Mouse (Mus musculus) embryonic facial prominence, embryonic 14.5 days (tissue): ENCODE data around the gene Pde11a. TPM values are rescaled to one million over a fixed set of nuclear protein-coding genes. Genes with fewer than 3 reads are reported as not detected.

ENCODE experiments used
- ATAC-seq: fragments of 200-750 bp; cut with Nextera tagmentation; 2 replicates; pipeline ENCODE4 v1.8.0; 2017; ENCODE audit warnings: low read depth, moderate number of reproducible peaks, moderate TSS enrichment
- DNase-seq: peaks from one replicate; pipeline ENCODE4 v3.0.0-alpha.2; 2015; ENCODE audit warnings: low spot score
- H3K27ac ChIP-seq: fragments of 300-500 bp; sonication (generic); replicated peaks from 2 replicates; pipeline ENCODE4 v1.5.1; 2014; ENCODE audit warnings: low read depth, mild to moderate bottlenecking, low read length, moderate library complexity
- H3K27me3 ChIP-seq: fragments of 300-500 bp; sonication (generic); replicated peaks from 2 replicates; pipeline ENCODE4 v1.6.1; 2014; ENCODE audit warnings: low read length; ENCODE audit not compliant: control insufficient read depth, insufficient read depth
- H3K36me3 ChIP-seq: fragments of 300-500 bp; sonication (generic); 2 replicates; pipeline ENCODE4 v1.6.1; 2014; ENCODE audit warnings: low read length, mixed read lengths; ENCODE audit not compliant: control insufficient read depth, insufficient read depth
- H3K4me1 ChIP-seq: fragments of 300-500 bp; sonication (generic); 2 replicates; pipeline ENCODE4 v1.6.1; 2014; ENCODE audit warnings: antibody characterized with exemption, low read length; ENCODE audit not compliant: control insufficient read depth, insufficient read depth
- H3K4me2 ChIP-seq: fragments of 300-500 bp; sonication (generic); 2 replicates; pipeline ENCODE4 v1.6.1; 2014; ENCODE audit warnings: low read depth, mild to moderate bottlenecking, low read length, moderate library complexity, mixed read lengths
- H3K4me3 ChIP-seq: fragments of 300-500 bp; sonication (generic); 2 replicates; pipeline ENCODE4 v1.5.1; 2014; ENCODE audit warnings: low read depth, mild to moderate bottlenecking, low read length
- H3K9ac ChIP-seq: fragments of 300-500 bp; sonication (generic); 2 replicates; pipeline ENCODE4 v1.6.1; 2014; ENCODE audit warnings: low read depth, mild to moderate bottlenecking, low read length, moderate library complexity, mixed read lengths
- H3K9me3 ChIP-seq: fragments of 300-500 bp; sonication (generic); 2 replicates; pipeline ENCODE4 v1.6.1; 2016; ENCODE audit warnings: low read length; ENCODE audit not compliant: control insufficient read depth
- WGBS: fragments of 180-500 bp; shearing (Covaris S2); extraction: QIAGEN DNeasy Blood & Tissue Kit; methylation state at CpG from one replicate; pipeline ENCODE4 v1.1.7; 2014; 5-methylcytosine and 5-hydroxymethylcytosine counted together
- polyA plus RNA-seq: library from polyadenylated mRNA; unstranded; fragments of >200 nt; fragmentation: Nextera tagmentation; extraction: Ambion mirVana; gene quantifications from 2 replicates; pipeline ENCODE4 v1.2.1, GENCODE M21; 2014

Pde11a gene
- polyA plus RNA-seq, 1 experiment from 2014 or later: 0.21 TPM

DNA sequence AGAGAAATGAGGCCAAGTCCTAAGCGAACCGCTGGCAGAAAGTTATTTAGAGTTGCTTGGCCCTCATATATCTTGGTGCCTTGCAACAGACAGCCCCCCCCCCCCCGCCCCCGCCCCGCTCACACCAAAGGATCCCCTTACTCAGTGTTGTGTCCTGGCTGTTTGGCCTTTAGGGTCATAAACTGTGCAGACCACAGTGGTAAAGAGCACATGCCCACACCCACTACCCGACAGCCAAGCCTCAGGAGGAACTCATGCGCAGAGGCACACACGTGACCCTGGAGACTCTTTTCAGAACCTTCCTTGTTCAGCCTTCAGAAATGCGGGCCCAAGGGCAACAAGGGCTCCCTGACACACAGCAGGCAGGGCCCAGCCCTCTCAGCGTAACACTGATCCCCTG, 90.3 kb downstream of the Pde11a start:
- DNase-seq (no peak), ATAC-seq (no peak)
- Histone ChIP-seq H3K27ac (no peak overlapping the region), H3K4me1 (no peaks in the 10 kb centered on the region), H3K9me3 (no peaks in the 10 kb centered on the region), H3K4me2 (no peak overlapping the region), H3K27me3 (no peaks in the 10 kb centered on the region), H3K36me3 (no peaks in the 10 kb centered on the region), H3K4me3 (no peak overlapping the region), H3K9ac (no peak overlapping the region)
- WGBS: 72% methylated on average over 10 of the region's 10 CpGs

DNA sequence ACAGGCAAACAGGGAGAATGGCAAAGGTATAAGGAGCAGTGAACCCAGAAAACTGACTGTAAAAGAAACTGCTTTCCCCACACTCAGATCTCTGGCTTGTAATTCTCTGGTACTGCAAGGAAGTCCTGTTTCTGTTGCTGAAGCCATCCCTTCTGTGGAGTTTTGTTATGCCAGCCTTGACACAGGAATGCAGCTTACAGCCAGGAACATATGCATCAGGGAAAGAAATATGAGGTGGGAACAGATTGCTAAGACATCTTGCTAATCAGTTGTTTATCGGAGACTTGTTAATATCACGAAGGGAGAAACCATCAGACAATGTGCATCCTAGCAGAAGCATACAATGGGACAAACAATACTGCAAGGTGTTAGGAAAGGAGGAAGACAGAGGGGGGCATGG, 99.4 kb downstream of the Pde11a start:
- Histone ChIP-seq H3K36me3 (no peaks in the 10 kb centered on the region), H3K4me3 (no peak overlapping the region), H3K9ac (no peak overlapping the region), H3K4me1 (no peaks in the 10 kb centered on the region), H3K27ac (no peak overlapping the region), H3K4me2 (no peak overlapping the region), H3K27me3 (no peaks in the 10 kb centered on the region), H3K9me3 (no peaks in the 10 kb centered on the region)
- DNase-seq (no peak), ATAC-seq (no peak)
- 83% methylated on average over 2 of the region's 2 CpGs for WGBS

DNA sequence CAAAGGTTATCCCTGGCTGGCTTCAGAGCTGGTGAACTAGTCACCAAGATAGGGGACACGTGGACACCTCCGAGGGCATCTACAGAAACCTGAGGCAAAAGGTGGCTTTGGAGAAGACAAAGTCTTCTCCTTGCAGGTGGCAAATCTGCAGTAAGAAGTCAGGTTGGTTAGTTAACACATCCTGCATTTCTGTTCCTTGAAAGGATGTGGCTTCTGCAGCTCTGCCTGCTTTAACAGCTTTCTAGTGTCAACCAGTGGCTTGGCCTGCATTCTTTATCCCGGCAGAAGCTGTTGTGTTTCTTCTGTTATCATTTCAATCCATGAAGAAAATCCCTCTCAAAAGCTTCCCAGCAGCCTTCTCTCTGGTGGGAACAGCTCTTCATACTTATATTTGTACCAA, 100.1 kb downstream of the Pde11a start:
- Histone ChIP-seq H3K4me1 (no peaks in the 10 kb centered on the region), H3K27me3 (no peaks in the 10 kb centered on the region), H3K4me3 (no peak overlapping the region), H3K4me2 (no peak overlapping the region), H3K27ac (no peak overlapping the region), H3K9me3 (no peaks in the 10 kb centered on the region), H3K9ac (no peak overlapping the region), H3K36me3 (no peaks in the 10 kb centered on the region)
- ATAC-seq: no peak
- DNase-seq: no peak
- WGBS: 90% methylated on average over 3 of the region's 3 CpGs

GRCm38 (mm10) chr2:76237638-76238420, 100.7 kb downstream of the Pde11a start:
- 88% methylated on average over 10 of the region's 10 CpGs for WGBS
- no peak overlapping the region for H3K4me2 ChIP-seq
- H3K4me1 ChIP-seq: no peaks in the 10 kb centered on the region
- H3K36me3 ChIP-seq: no peaks in the 10 kb centered on the region
- ATAC-seq: no peak
- H3K9ac ChIP-seq: no peak overlapping the region
- H3K9me3 ChIP-seq: no peaks in the 10 kb centered on the region
- H3K4me3 ChIP-seq: no peak overlapping the region
- no peak overlapping the region for H3K27ac ChIP-seq
- H3K27me3 ChIP-seq: no peaks in the 10 kb centered on the region
- no peak for DNase-seq

- no peak for DNase-seq
- 47% methylated on average over 6 of the region's 6 CpGs for WGBS
- H3K4me3 ChIP-seq: no peak overlapping the region
- no peak overlapping the region for H3K27ac ChIP-seq
- H3K4me1 ChIP-seq: no peaks in the 10 kb centered on the region
- no peaks in the 10 kb centered on the region for H3K27me3 ChIP-seq
- ATAC-seq: no peak
- no peaks in the 10 kb centered on the region for H3K9me3 ChIP-seq
- no peak overlapping the region for H3K9ac ChIP-seq
- no peak overlapping the region for H3K4me2 ChIP-seq
- H3K36me3 ChIP-seq: no peaks in the 10 kb centered on the region
Measured at GRCm38 (mm10) chr2:76220364-76221108, 118.0 kb downstream of the Pde11a start.

- Histone ChIP-seq H3K36me3 (no peaks in the 10 kb centered on the region), H3K4me3 (no peak overlapping the region), H3K27ac (no peak overlapping the region), H3K4me2 (no peak overlapping the region), H3K9me3 (no peaks in the 10 kb centered on the region), H3K4me1 (no peaks in the 10 kb centered on the region), H3K9ac (no peak overlapping the region), H3K27me3 (no peaks in the 10 kb centered on the region)
- ATAC-seq (no peak), DNase-seq (no peak)
- WGBS: 78% methylated on average over 6 of the region's 6 CpGs
Measured at GRCm38 (mm10) chr2:76219540-76219939, 119.0 kb downstream of the Pde11a start.

DNA sequence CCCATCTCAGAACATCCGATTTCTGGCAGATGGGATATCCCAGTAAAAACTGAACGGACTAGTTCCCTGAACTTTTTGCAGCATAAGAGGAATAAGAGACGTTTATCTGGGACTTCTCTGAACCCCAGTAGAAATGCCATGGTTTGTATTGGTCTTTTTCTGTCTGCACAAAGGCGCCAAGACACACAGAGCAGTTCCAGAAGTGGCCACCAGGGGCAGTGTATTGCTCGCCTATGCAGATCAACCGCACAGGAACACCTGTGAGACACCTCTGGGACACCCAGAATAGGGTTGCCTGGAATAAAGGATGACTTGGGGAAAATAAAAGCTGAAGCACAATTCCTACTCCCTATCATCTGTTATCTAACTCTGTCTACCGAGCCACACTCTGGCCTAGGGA, 122.4 kb downstream of the Pde11a start:
- Histone ChIP-seq H3K9ac (no peak overlapping the region), H3K4me3 (no peak overlapping the region), H3K4me1 (no peaks in the 10 kb centered on the region), H3K36me3 (no peaks in the 10 kb centered on the region), H3K9me3 (no peaks in the 10 kb centered on the region), H3K27ac (no peak overlapping the region), H3K27me3 (no peaks in the 10 kb centered on the region), H3K4me2 (no peak overlapping the region)
- ATAC-seq: no peak
- peak; percentile 20 for DNase-seq
- WGBS: 67% methylated on average over 7 of the region's 7 CpGs

GRCm38 (mm10) chr2:76215219-76215618, 123.4 kb downstream of the Pde11a start:
- ATAC-seq (no peak), DNase-seq (no peak)
- Histone ChIP-seq H3K9me3 (no peaks in the 10 kb centered on the region), H3K27ac (no peak overlapping the region), H3K27me3 (no peaks in the 10 kb centered on the region), H3K4me3 (no peak overlapping the region), H3K4me2 (no peak overlapping the region), H3K4me1 (no peaks in the 10 kb centered on the region), H3K9ac (no peak overlapping the region), H3K36me3 (no peaks in the 10 kb centered on the region)
- WGBS: 72% methylated on average over 9 of the region's 9 CpGs

GRCm38 (mm10) chr2:76185126-76185525, 153.4 kb downstream of the Pde11a start:
- no peaks in the 10 kb centered on the region for H3K4me1 ChIP-seq
- no peak overlapping the region for H3K4me2 ChIP-seq
- no peak overlapping the region for H3K4me3 ChIP-seq
- ATAC-seq (no peak), DNase-seq (no peak)
- H3K27ac ChIP-seq: no peak overlapping the region
- H3K9ac ChIP-seq: no peak overlapping the region
- H3K9me3 ChIP-seq: no peaks in the 10 kb centered on the region
- no peaks in the 10 kb centered on the region for H3K27me3 ChIP-seq
- H3K36me3 ChIP-seq: no peaks in the 10 kb centered on the region
- 10% methylated on average over 1 of the region's 1 CpGs for WGBS
